Mouse (Mus musculus) midbrain, postnatal 0 days (tissue): ENCODE measurements around the gene Ubl4b. TPM values are rescaled to one million over a fixed set of nuclear protein-coding genes. Genes with fewer than 3 reads are reported as not detected.
A peak's percentile ranks its signal among the peaks of the same experiment; 100 is the strongest.

ENCODE experiments used
- ATAC-seq: fragments of 200-750 bp; cut with Nextera tagmentation; 2 replicates; pipeline ENCODE4 v1.8.0; 2017; ENCODE audit warnings: moderate number of reproducible peaks, mild to moderate bottlenecking, moderate TSS enrichment, moderate library complexity; ENCODE audit not compliant: low FRiP score
- DNase-seq: peaks from one replicate; pipeline ENCODE4 v3.0.0-alpha.2; 2015; ENCODE audit warnings: low spot score
- H3K27ac ChIP-seq: fragments of 300-500 bp; sonication (generic); 2 replicates; pipeline ENCODE4 v1.5.1; 2014; ENCODE audit warnings: low read depth, mild to moderate bottlenecking, low read length, mixed read lengths
- H3K27me3 ChIP-seq: fragments of 300-500 bp; sonication (generic); 2 replicates; pipeline ENCODE4 v1.6.1; 2014; ENCODE audit warnings: low read length, control low read depth, mixed read lengths; ENCODE audit not compliant: insufficient read depth
- H3K36me3 ChIP-seq: fragments of 300-500 bp; sonication (generic); 2 replicates; pipeline ENCODE4 v1.6.1; 2014; ENCODE audit warnings: low read length, control low read depth, mixed read lengths; ENCODE audit not compliant: insufficient read depth
- H3K4me1 ChIP-seq: fragments of 300-500 bp; sonication (generic); 2 replicates; pipeline ENCODE4 v1.6.1; 2014; ENCODE audit warnings: mild to moderate bottlenecking, control low read depth, antibody characterized with exemption, low read length, mixed read lengths; ENCODE audit not compliant: insufficient read depth
- H3K4me2 ChIP-seq: fragments of 300-500 bp; sonication (generic); 2 replicates; pipeline ENCODE4 v1.6.1; 2014; ENCODE audit warnings: low read depth, mild to moderate bottlenecking, low read length, mixed read lengths; ENCODE audit not compliant: poor library complexity, severe bottlenecking
- H3K4me3 ChIP-seq: fragments of 300-500 bp; sonication (generic); 2 replicates; pipeline ENCODE4 v1.5.1; 2014; ENCODE audit warnings: low read depth, mild to moderate bottlenecking, low read length, moderate library complexity
- H3K9ac ChIP-seq: fragments of 300-500 bp; sonication (generic); replicated peaks from 2 replicates; pipeline ENCODE4 v1.6.1; 2014; ENCODE audit warnings: mild to moderate bottlenecking, low read length, moderate library complexity, mixed read lengths; ENCODE audit not compliant: poor library complexity, severe bottlenecking
- H3K9me3 ChIP-seq: fragments of 300-500 bp; sonication (generic); 2 replicates; pipeline ENCODE4 v1.6.1; 2016; ENCODE audit warnings: low read length, control low read depth
- CTCF ChIP-seq: IDR thresholded peaks from 2 replicates; pipeline ENCODE4 v1.5.1; 2016; ENCODE audit warnings: antibody characterized with exemption, mild to moderate bottlenecking
- WGBS: fragments of 180-500 bp; shearing (Covaris S2); extraction: QIAGEN DNeasy Blood & Tissue Kit; methylation state at CpG from one replicate; pipeline ENCODE4 v1.1.7; 2014; 5-methylcytosine and 5-hydroxymethylcytosine counted together
- polyA plus RNA-seq: library from polyadenylated mRNA; unstranded; fragments of >200 nt; fragmentation: Nextera tagmentation; extraction: Ambion mirVana; gene quantifications from 2 replicates; pipeline ENCODE4 v1.2.1, GENCODE M21; 2015
- total RNA-seq: library from RNA; depleted of rRNA; stranded (reverse); fragments of >200 nt; gene quantifications from 2 replicates; pipeline ENCODE4 v1.2.3, GENCODE M21; 2014; rRNA removed

The Ubl4b gene
- not detected in 2 replicates for total RNA-seq
- polyA plus RNA-seq: not detected in 2 replicates

DNA sequence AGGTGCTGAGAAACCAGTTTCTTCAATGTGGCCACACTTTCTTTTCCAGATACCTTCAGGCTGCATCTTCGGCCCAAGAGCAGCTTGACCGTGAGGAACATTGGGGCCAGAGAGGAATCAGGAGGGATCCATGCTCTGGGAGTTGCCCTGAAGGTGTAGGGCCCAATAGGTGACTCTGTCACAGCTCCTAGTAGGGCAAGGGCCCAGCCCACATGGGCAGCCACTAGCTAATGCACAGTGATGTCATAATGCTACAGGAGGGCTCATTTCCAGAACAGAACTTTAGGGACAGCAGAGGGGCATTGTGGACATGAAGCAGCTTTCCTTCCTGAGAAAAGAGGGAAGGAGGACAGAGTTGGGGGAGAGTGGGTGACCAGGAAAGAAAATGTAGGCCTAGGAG lies at the start of gene Ubl4b:
Gene Ubl4b (minus strand): TSS at position 232 of the 400 bp plus-strand sequence.
- DNase-seq: no peak
- Histone ChIP-seq H3K4me3 (no peak within 1 kb of the TSS), H3K4me2 (no peak within 1 kb of the TSS), H3K4me1 (no peaks in the 10 kb centered on the region), H3K9ac (no peak within 1 kb of the TSS), H3K27me3 (no peaks in the 10 kb centered on the region), H3K27ac (no peak within 1 kb of the TSS), H3K36me3 (no peaks in the 10 kb centered on the region), H3K9me3 (no peaks in the 10 kb centered on the region)
- 89% methylated on average over 2 of the region's 2 CpGs for WGBS
- ATAC-seq: no peak
- no peak for TF ChIP-seq CTCF

DNA sequence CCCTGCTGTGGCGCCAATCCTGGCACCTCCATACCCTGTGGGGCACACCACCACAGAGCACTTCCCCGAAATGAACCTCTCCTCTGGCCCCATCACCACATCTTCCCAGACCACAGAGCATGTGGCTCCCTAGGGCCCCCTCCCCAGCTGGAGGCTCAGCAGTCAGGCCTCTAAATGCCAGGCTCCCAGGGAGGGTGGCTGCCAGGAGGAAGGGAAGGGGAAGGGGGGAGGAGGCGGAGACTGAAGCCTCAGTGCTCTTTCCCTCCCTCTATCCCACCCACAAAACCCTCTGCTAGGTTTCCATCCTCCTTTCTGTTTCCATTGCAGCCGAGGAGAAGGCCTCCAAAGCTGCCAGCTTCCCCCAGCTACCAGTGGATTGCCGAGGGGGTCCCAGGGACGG lies 45.3 kb upstream of the Ubl4b start:
- Histone ChIP-seq H3K4me2 (no peak overlapping the region), H3K9ac (no peak overlapping the region), H3K27ac (no peak overlapping the region), H3K4me1 (0 out of 2 replicates have a peak, but pooled peaks cover 4% of the 10 kb centered on the region), H3K27me3 (peaks cover 36% of the 10 kb centered on the region), H3K4me3 (no peak overlapping the region), H3K9me3 (no peaks in the 10 kb centered on the region), H3K36me3 (no peaks in the 10 kb centered on the region)
- WGBS: 38% methylated on average over 6 of the region's 6 CpGs
- DNase-seq (no peak), ATAC-seq (0 out of 2 replicates have a peak, but pooled peaks have one; percentile 14)
- no peak for TF ChIP-seq CTCF

DNA sequence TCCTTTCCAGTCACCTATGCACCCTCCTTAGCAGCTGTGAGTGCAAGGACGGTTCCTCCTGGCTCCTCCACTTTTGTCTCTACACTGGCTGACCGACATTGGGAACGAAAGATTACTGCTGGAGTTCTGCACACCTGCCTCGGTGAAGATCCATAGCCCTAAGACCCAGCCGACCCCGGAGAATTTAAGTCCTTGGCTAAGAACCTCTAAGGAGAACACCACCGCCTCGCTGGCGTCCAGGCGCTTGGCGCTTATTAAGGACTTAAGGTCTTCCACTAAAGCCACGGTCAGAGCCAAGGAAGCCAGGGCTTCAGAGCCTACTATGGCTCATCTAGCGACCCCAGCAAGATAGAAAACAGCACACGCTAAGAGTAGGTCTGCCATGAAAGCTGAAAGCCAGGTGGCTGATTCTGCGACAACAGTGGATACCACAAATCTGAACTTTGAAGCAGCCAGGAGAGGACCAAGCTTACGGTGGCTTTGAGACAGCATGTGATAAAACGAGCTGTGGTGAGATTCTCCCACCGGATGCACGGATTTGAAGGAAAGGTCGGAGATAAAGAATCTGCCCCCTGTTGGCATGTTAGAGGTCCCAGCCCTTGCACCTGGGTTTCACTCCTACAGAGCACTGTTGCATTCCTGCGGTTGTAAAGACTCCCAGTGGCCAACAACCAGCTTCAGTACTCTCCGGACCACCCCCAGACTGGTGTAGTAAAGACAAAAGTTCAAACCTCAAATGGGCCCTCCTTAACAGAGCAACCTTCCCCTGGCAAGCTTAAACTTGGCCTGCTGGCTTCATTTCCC lies 42.9 kb upstream of the Ubl4b start:
- Histone ChIP-seq H3K4me3 (no peak overlapping the region), H3K4me1 (0 out of 2 replicates have a peak, but pooled peaks cover 5% of the 10 kb centered on the region), H3K27me3 (peaks cover 54% of the 10 kb centered on the region), H3K27ac (no peak overlapping the region), H3K4me2 (no peak overlapping the region), H3K9ac (no peak overlapping the region), H3K36me3 (no peaks in the 10 kb centered on the region), H3K9me3 (no peaks in the 10 kb centered on the region)
- TF ChIP-seq CTCF: 0 out of 2 replicates have a peak, but pooled peaks have one; percentile 21
- no peak for DNase-seq
- WGBS: 8% methylated on average over 22 of the region's 22 CpGs
- ATAC-seq: no peak

DNA sequence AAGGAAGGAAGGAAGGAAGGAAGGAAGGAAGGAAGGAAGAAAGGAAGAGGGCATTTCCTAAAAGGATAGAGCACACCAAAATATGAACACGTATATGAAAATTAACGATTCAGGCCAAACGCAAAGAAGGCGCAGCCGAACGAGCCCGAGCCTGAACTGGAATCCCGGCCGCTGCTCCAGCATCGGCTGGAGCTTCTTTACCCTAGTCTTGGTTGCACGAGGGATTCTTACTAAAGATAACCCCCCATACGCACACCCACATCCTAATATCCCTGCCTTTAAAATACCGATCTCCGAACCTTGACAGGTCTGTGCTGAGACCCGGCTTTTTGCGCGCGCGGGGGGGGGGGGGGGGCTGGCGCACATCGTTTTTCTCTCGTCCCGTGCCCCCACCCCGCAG lies 42.3 kb upstream of the Ubl4b start:
- no peak overlapping the region for H3K9ac ChIP-seq
- no peak for DNase-seq
- peaks cover 54% of the 10 kb centered on the region for H3K27me3 ChIP-seq
- H3K4me1 ChIP-seq: 0 out of 2 replicates have a peak, but pooled peaks cover 5% of the 10 kb centered on the region
- H3K4me3 ChIP-seq: no peak overlapping the region
- H3K4me2 ChIP-seq: no peak overlapping the region
- ATAC-seq: no peak
- H3K9me3 ChIP-seq: no peaks in the 10 kb centered on the region
- TF ChIP-seq CTCF: no peak
- WGBS: 3% methylated on average over 22 of the region's 24 CpGs
- no peak overlapping the region for H3K27ac ChIP-seq
- no peaks in the 10 kb centered on the region for H3K36me3 ChIP-seq

DNA sequence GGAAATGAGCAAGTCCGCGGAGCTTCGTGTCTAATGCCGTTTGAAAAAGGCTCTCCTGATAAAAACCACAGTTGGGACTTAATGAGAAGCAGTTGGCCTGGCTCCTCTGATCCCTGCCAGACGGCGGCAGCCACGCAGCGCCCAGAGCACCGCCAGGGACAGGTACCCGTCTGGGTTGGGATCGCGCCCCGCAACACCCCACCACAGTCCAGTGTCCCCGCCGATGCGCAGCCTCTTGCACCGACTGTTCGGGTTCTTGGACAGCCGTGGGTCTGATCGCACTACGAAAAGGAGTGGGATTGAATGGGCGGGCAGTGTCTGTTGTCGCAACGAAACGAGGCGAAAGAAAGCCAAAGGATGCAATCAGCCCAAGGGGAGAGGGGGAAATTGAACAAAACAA lies 41.7 kb upstream of the Ubl4b start:
- no peak overlapping the region for H3K9ac ChIP-seq
- H3K27me3 ChIP-seq: peaks cover 54% of the 10 kb centered on the region
- H3K4me2 ChIP-seq: no peak overlapping the region
- ATAC-seq (no peak), DNase-seq (no peak)
- no peaks in the 10 kb centered on the region for H3K36me3 ChIP-seq
- TF ChIP-seq CTCF: no peak
- no peak overlapping the region for H3K27ac ChIP-seq
- 0 out of 2 replicates have a peak, but pooled peaks cover 5% of the 10 kb centered on the region for H3K4me1 ChIP-seq
- H3K9me3 ChIP-seq: no peaks in the 10 kb centered on the region
- WGBS: 1% methylated on average over 26 of the region's 26 CpGs
- no peak overlapping the region for H3K4me3 ChIP-seq

DNA sequence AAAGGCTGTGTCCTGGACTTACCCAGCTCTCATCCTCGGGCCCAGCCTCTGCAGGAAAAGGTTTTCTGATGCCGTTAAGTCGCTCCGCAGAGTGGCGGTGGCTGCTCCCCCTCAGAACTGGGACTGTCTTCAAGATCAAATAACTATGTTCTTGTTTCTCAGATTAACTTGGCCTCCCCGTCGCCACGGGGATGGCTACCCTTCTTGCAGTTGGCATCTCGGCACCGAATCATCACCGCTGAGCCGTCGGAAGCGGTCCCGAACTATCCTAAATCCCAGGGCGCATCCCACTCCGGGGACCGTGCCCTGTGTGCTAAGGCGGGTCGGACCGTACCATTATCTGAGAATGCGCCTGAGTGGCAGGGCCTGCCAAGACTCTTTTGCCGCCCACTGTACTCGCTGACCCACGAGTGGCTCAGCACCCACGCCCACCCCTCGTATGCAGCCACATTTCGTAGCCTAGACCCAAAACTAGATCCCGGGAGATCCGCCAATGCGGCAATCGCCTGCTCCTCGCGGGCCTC lies 41.1 kb upstream of the Ubl4b start:
- Histone ChIP-seq H3K36me3 (no peaks in the 10 kb centered on the region), H3K4me3 (no peak overlapping the region), H3K9ac (no peak overlapping the region), H3K27ac (no peak overlapping the region), H3K27me3 (peaks cover 48% of the 10 kb centered on the region), H3K9me3 (no peaks in the 10 kb centered on the region), H3K4me2 (no peak overlapping the region), H3K4me1 (0 out of 2 replicates have a peak, but pooled peaks cover 5% of the 10 kb centered on the region)
- ATAC-seq (no peak), DNase-seq (no peak)
- no peak for TF ChIP-seq CTCF
- whole genome bisulfite sequencing: under 1% methylated on average over 34 of the region's 34 CpGs
